Mouse (Mus musculus) CH12.LX (cell line): ENCODE results near the gene Crabp1. TPM values are rescaled to one million over a fixed set of nuclear protein-coding genes. Genes with fewer than 3 reads are reported as not detected.

Experiments
- DNase-seq: peaks from one replicate; pipeline ENCODE4 v3.0.0-alpha.2; 2013; ENCODE audit errors: extremely low read depth
- H3K27ac ChIP-seq: 2 replicates; pipeline ENCODE4 v1.5.1; 2012; ENCODE audit warnings: low read depth, mild to moderate bottlenecking, control low read depth, moderate library complexity; ENCODE audit not compliant: insufficient read depth
- H3K27me3 ChIP-seq: replicated peaks from 2 replicates; pipeline ENCODE3; 2012; ENCODE audit warnings: inconsistent platforms
- H3K36me3 ChIP-seq, 2 experiments: replicated peaks in 1 of 2; 2 replicates each; pipeline versions ENCODE3 to v1.6.1; 2012; ENCODE audit warnings: inconsistent platforms in 1 of 2, low read length in 1 of 2, mild to moderate bottlenecking in 1 of 2, mixed read lengths in 1 of 2, moderate library complexity in 1 of 2; ENCODE audit not compliant: control insufficient read depth in 1 of 2, insufficient read depth in 1 of 2
- H3K4me1 ChIP-seq, 2 experiments: 2 replicates each; pipeline ENCODE4 v1.6.1; 2012; ENCODE audit warnings: inconsistent platforms in 1 of 2, moderate library complexity in 1 of 2; ENCODE audit not compliant: insufficient read depth in 2 of 2, control insufficient read depth in 1 of 2
- H3K4me2 ChIP-seq: 2 replicates; pipeline ENCODE4 v1.6.1; 2012; ENCODE audit warnings: low read depth, mild to moderate bottlenecking, control low read depth; ENCODE audit not compliant: poor library complexity, insufficient read depth, severe bottlenecking
- H3K4me3 ChIP-seq, 3 experiments: fragments of 150-350 bp in 1 of 3; sonication (generic) in 1 of 3; replicated peaks in 1 of 3; 2 replicates each; pipeline versions ENCODE3 to v1.5.1; 2011 to 2012; ENCODE audit warnings: low read depth in 2 of 3, low read length in 2 of 3, mild to moderate bottlenecking in 2 of 3, moderate library complexity in 2 of 3, control low read depth in 1 of 3, improper control_type of control experiment in 1 of 3, inconsistent platforms in 1 of 3, mixed read lengths in 1 of 3; ENCODE audit not compliant: poor library complexity in 1 of 3
- H3K79me2 ChIP-seq: replicated peaks from 2 replicates; pipeline ENCODE4 v1.6.1; 2012; ENCODE audit warnings: mild to moderate bottlenecking, moderate library complexity; ENCODE audit not compliant: control insufficient read depth, poor library complexity, insufficient read depth, severe bottlenecking; ENCODE audit errors: extremely low read depth
- H3K9ac ChIP-seq: 2 replicates; pipeline ENCODE4 v1.6.1; 2012; ENCODE audit warnings: low read depth, mild to moderate bottlenecking, control low read depth, moderate library complexity; ENCODE audit not compliant: insufficient read depth
- H3K9me3 ChIP-seq: replicated peaks from 2 replicates; pipeline ENCODE3; 2012; ENCODE audit warnings: low read length, inconsistent platforms, mixed read lengths
- BHLHE40 ChIP-seq: IDR thresholded peaks from 2 replicates; pipeline ENCODE4 v1.6.1; 2011; ENCODE audit warnings: mild to moderate bottlenecking, low read depth, low read length, improper control_type of control experiment
- CHD1 ChIP-seq: IDR thresholded peaks from 2 replicates; pipeline ENCODE4 v1.6.1; 2012; ENCODE audit warnings: low read depth, low read length, improper control_type of control experiment, inconsistent platforms
- CHD2 ChIP-seq: IDR thresholded peaks from 2 replicates; pipeline ENCODE4 v1.6.1; 2011; ENCODE audit warnings: low read length, improper control_type of control experiment
- CTCF ChIP-seq, 2 experiments: IDR thresholded peaks in 1 of 2; conservative IDR thresholded peaks in 1 of 2; 2 replicates each; pipeline ENCODE4 v1.5.1; 2011 to 2012; ENCODE audit warnings: low read depth in 2 of 2, low read length in 2 of 2, improper control_type of control experiment in 1 of 2, inconsistent platforms in 1 of 2, mild to moderate bottlenecking in 1 of 2, moderate library complexity in 1 of 2
- E2F4 ChIP-seq: IDR thresholded peaks from 2 replicates; pipeline ENCODE4 v1.6.1; 2011; ENCODE audit warnings: low read depth, low read length, improper control_type of control experiment; ENCODE audit not compliant: insufficient replicate concordance
- ELF1 ChIP-seq: IDR thresholded peaks from 2 replicates; pipeline ENCODE4 v1.6.1; 2014; ENCODE audit warnings: low read depth, mild to moderate bottlenecking, inconsistent platforms, low read length, improper control_type of control experiment
- ETS1 ChIP-seq: conservative IDR thresholded peaks from 2 replicates; pipeline ENCODE4 v1.6.1; 2012; ENCODE audit warnings: low read depth, mild to moderate bottlenecking, inconsistent platforms, low read length, improper control_type of control experiment, moderate library complexity
- GABPA ChIP-seq: IDR thresholded peaks from 2 replicates; pipeline ENCODE4 v1.6.1; 2012; ENCODE audit warnings: low read depth, low read length, improper control_type of control experiment, inconsistent platforms; ENCODE audit not compliant: insufficient replicate concordance
- HCFC1 ChIP-seq: IDR thresholded peaks from 2 replicates; pipeline ENCODE4 v1.6.1; 2012; ENCODE audit warnings: low read depth, mild to moderate bottlenecking, inconsistent platforms, low read length, improper control_type of control experiment
- IRF4 ChIP-seq: IDR thresholded peaks from 2 replicates; pipeline ENCODE4 v1.6.1; 2014; ENCODE audit warnings: low read depth, mild to moderate bottlenecking, inconsistent platforms, low read length, improper control_type of control experiment
- JUN ChIP-seq: IDR thresholded peaks from 2 replicates; pipeline ENCODE4 v1.6.1; 2011; ENCODE audit warnings: low read depth, mild to moderate bottlenecking, low read length, improper control_type of control experiment, moderate library complexity; ENCODE audit not compliant: insufficient read depth
- JUND ChIP-seq: conservative IDR thresholded peaks from 2 replicates; pipeline ENCODE4 v1.6.1; 2011; ENCODE audit warnings: low read depth, low read length, improper control_type of control experiment
- MAZ ChIP-seq: IDR thresholded peaks from 2 replicates; pipeline ENCODE4 v1.6.1; 2012; ENCODE audit warnings: low read depth, mild to moderate bottlenecking, inconsistent platforms, low read length, improper control_type of control experiment, moderate library complexity
- MEF2A ChIP-seq: IDR thresholded peaks from 2 replicates; pipeline ENCODE4 v1.6.1; 2014; ENCODE audit warnings: low read depth, mild to moderate bottlenecking, inconsistent platforms, low read length, improper control_type of control experiment, borderline replicate concordance
- MXI1 ChIP-seq: IDR thresholded peaks from 2 replicates; pipeline ENCODE4 v1.6.1; 2011; ENCODE audit warnings: mild to moderate bottlenecking, low read depth, low read length, improper control_type of control experiment
- MYC ChIP-seq: IDR thresholded peaks from 2 replicates; pipeline ENCODE4 v1.6.1; 2011; ENCODE audit warnings: low read depth, mild to moderate bottlenecking, improper control_type of control experiment, low read length
- NELFE ChIP-seq: IDR thresholded peaks from 2 replicates; pipeline ENCODE4 v1.6.1; 2011; ENCODE audit warnings: low read depth, low read length, improper control_type of control experiment
- NRF1 ChIP-seq: IDR thresholded peaks from 2 replicates; pipeline ENCODE4 v1.6.1; 2014; ENCODE audit warnings: low read depth, mild to moderate bottlenecking, inconsistent platforms, low read length, improper control_type of control experiment, moderate library complexity
- POLR2A ChIP-seq: IDR thresholded peaks from 2 replicates; pipeline ENCODE4 v1.6.1; 2011; ENCODE audit warnings: low read depth, mild to moderate bottlenecking, improper control_type of control experiment, low read length
- POLR2AphosphoS2 ChIP-seq: IDR thresholded peaks from 2 replicates; pipeline ENCODE4 v1.6.1; 2011; ENCODE audit warnings: low read depth, low read length, improper control_type of control experiment
- RAD21 ChIP-seq: IDR thresholded peaks from 2 replicates; pipeline ENCODE4 v1.6.1; 2011; ENCODE audit warnings: low read depth, mild to moderate bottlenecking, low read length, improper control_type of control experiment, moderate library complexity
- RCOR1 ChIP-seq: conservative IDR thresholded peaks from 2 replicates; pipeline ENCODE4 v1.6.1; 2012; ENCODE audit warnings: low read depth, mild to moderate bottlenecking, inconsistent platforms, low read length, improper control_type of control experiment
- SIN3A ChIP-seq: IDR thresholded peaks from 2 replicates; pipeline ENCODE4 v1.6.1; 2012; ENCODE audit warnings: low read length, improper control_type of control experiment, inconsistent platforms
- SMC3 ChIP-seq: IDR thresholded peaks from 2 replicates; pipeline ENCODE4 v1.6.1; 2011; ENCODE audit warnings: low read depth, low read length, improper control_type of control experiment
- TBP ChIP-seq: conservative IDR thresholded peaks from 2 replicates; pipeline ENCODE4 v1.6.1; 2011; ENCODE audit warnings: low read depth, low read length, improper control_type of control experiment
- UBTF ChIP-seq: IDR thresholded peaks from 2 replicates; pipeline ENCODE4 v1.6.1; 2012; ENCODE audit warnings: low read depth, mild to moderate bottlenecking, inconsistent platforms, low read length, improper control_type of control experiment, moderate library complexity
- USF1 ChIP-seq: IDR thresholded peaks from 2 replicates; pipeline ENCODE4 v1.6.1; 2014; ENCODE audit warnings: low read depth, mild to moderate bottlenecking, inconsistent platforms, low read length, improper control_type of control experiment
- USF2 ChIP-seq: conservative IDR thresholded peaks from 2 replicates; pipeline ENCODE4 v1.6.1; 2011; ENCODE audit warnings: low read depth, low read length, improper control_type of control experiment
- ZC3H11A ChIP-seq: IDR thresholded peaks from 2 replicates; pipeline ENCODE4 v1.6.1; 2012; ENCODE audit warnings: low read depth, mild to moderate bottlenecking, inconsistent platforms, low read length, improper control_type of control experiment
- ZKSCAN1 ChIP-seq: IDR thresholded peaks from 2 replicates; pipeline ENCODE4 v1.6.1; 2012; ENCODE audit warnings: low read depth, inconsistent platforms, low read length, improper control_type of control experiment, borderline replicate concordance
- ZMIZ1 ChIP-seq: IDR thresholded peaks from 2 replicates; pipeline ENCODE4 v1.6.1; 2012; ENCODE audit warnings: low read depth, mild to moderate bottlenecking, inconsistent platforms, low read length, improper control_type of control experiment
- ZNF384 ChIP-seq: IDR thresholded peaks from 2 replicates; pipeline ENCODE4 v1.6.1; 2012; ENCODE audit warnings: low read depth, low read length, improper control_type of control experiment, inconsistent platforms
- dilution Hi-C: fragments of 300-500 bp; cut with MboI; formaldehyde crosslinking; loops from 2 replicates; pipeline ENCODE4 v1.14.3; 2020; ENCODE audit warnings: low sequenced_read_pairs; ENCODE audit not compliant: extremely low pct_unique_long_range_greater_than_20kb, extremely low pct_ligation_motif_present
- in situ Hi-C: fragments of 300-500 bp; cut with MboI; formaldehyde crosslinking; loops from 3 replicates; pipeline ENCODE4 v1.14.3; 2019; ENCODE audit warnings: low sequenced_read_pairs, low pct_ligation_motif_present, low pct_unique_long_range_greater_than_20kb, mixed read lengths
- polyA plus RNA-seq: library from polyadenylated mRNA; unstranded; fragments of >175 nt; gene quantifications from 2 replicates; pipeline ENCODE4 v1.2.1, GENCODE M21; 2012; ENCODE audit warnings: low read depth; ENCODE audit not compliant: insufficient read length
- total RNA-seq, 2 experiments: library from RNA; depleted of rRNA; stranded (reverse); fragments of 300-350 nt in 1 of 2; fragments of >200 nt in 1 of 2; gene quantifications; 2 replicates each; pipeline ENCODE4 v1.2.3; 2012 to 2014

Crabp1 gene
- total and polyA plus RNA-seq, 3 experiments: not detected

GRCm38 (mm10) chr9:54732122-54732521 lies 32.4 kb upstream of the Crabp1 start:
- Histone ChIP-seq H3K4me1 (peaks cover 4 to 35% of the 10 kb centered on the region in 2 experiments), H3K4me3 (no peak overlapping the region), H3K36me3 (peaks cover 33 to 45% of the 10 kb centered on the region in 2 experiments), H3K4me2 (no peak overlapping the region), H3K9me3 (no peaks in the 10 kb centered on the region), H3K27ac (no peak overlapping the region), H3K27me3 (no peaks in the 10 kb centered on the region), H3K9ac (no peak overlapping the region), H3K79me2 (peaks cover 29% of the 10 kb centered on the region)
- dilution Hi-C loops: no loop called here
- DNase-seq: peak; percentile 71
- in situ Hi-C loops: loop anchor here (25.0 kb wide), 1 partner anchor 380 kb away; no protein-coding TSS in a partner anchor
- no peak for TF ChIP-seq HCFC1
- no peak for TF ChIP-seq ZNF384
- no peak for TF ChIP-seq RCOR1
- no peak for TF ChIP-seq BHLHE40
- TF ChIP-seq SIN3A: no peak
- no peak for TF ChIP-seq JUND
- no peak for TF ChIP-seq POLR2AphosphoS2
- TF ChIP-seq GABPA: no peak
- no peak for TF ChIP-seq POLR2A
- TF ChIP-seq ETS1: no peak
- TF ChIP-seq ZC3H11A: no peak
- TF ChIP-seq SMC3: peak; percentile 60
- no peak for TF ChIP-seq USF1
- no peak for TF ChIP-seq JUN
- TF ChIP-seq CHD1: no peak
- TF ChIP-seq ZKSCAN1: peak; percentile 16; the same call in 1 of the 2 replicates
- no peak for TF ChIP-seq CHD2
- TF ChIP-seq ELF1: no peak
- no peak for TF ChIP-seq NELFE
- TF ChIP-seq NRF1: no peak
- TF ChIP-seq TBP: 0 out of 2 replicates have a peak, but pooled peaks have one; percentile 15
- no peak for TF ChIP-seq MEF2A
- TF ChIP-seq RAD21: peak; percentile 76
- TF ChIP-seq UBTF: no peak
- TF ChIP-seq ZMIZ1: no peak
- no peak for TF ChIP-seq IRF4
- peak; percentile 82 to 84 for TF ChIP-seq CTCF (conservative IDR thresholded peaks at IDR 0.05 in 1 of 2, IDR thresholded peaks at IDR 0.05 in 1 of 2; ENCODE audit: low read depth in 2 of 2, low read length in 2 of 2)
- no peak for TF ChIP-seq USF2
- TF ChIP-seq MYC: 0 out of 2 replicates have a peak, but pooled peaks have one; percentile 20
- TF ChIP-seq E2F4: no peak
- no peak for TF ChIP-seq MAZ
- TF ChIP-seq MXI1: no peak
